Mouse (Mus musculus): ENCODE measurements at regions not wholly inside any gene's neighbourhood (a gene's known extent, or its start where the extent isn't known, plus 50 kb on each side); places are given as distances from the start of the nearest gene placed in this dataset.

- H3K27me3 ChIP-seq (ENCODE audit: insufficient read depth, low read length), result no peaks in the 10 kb centered on the region
- ATAC-seq (ENCODE audit: low FRiP score) (no peak), DNase-seq (ENCODE audit: low spot score) (no peak)
- no peak overlapping the region for H3K4me2 ChIP-seq (ENCODE audit: low read depth, low read length, poor library complexity, severe bottlenecking)
- 84% methylated on average over 4 of the region's 4 CpGs for WGBS
- no peak overlapping the region for H3K27ac ChIP-seq (ENCODE audit: low read depth, low read length)
- no peaks in the 10 kb centered on the region for H3K4me1 ChIP-seq (ENCODE audit: insufficient read depth, low read length)
- no peaks in the 10 kb centered on the region for H3K9me3 ChIP-seq (ENCODE audit: low read length)
- no peaks in the 10 kb centered on the region for H3K36me3 ChIP-seq (ENCODE audit: insufficient read depth, low read length)
- H3K4me3 ChIP-seq (ENCODE audit: low read depth, low read length), result no peak overlapping the region
- no peak overlapping the region for H3K9ac ChIP-seq (replicated peaks; ENCODE audit: low read length, poor library complexity, severe bottlenecking)
- no peak for TF ChIP-seq CTCF (IDR thresholded peaks at IDR 0.05)
Observed at GRCm38 (mm10) chr10:67715046-67715445, 166.3 kb upstream of the Ado start.

- no peaks in the 10 kb centered on the region for H3K27me3 ChIP-seq (ENCODE audit: insufficient read depth, low read length)
- DNase-seq (ENCODE audit: low spot score) (no peak), ATAC-seq (ENCODE audit: low FRiP score) (no peak)
- no peaks in the 10 kb centered on the region for H3K9me3 ChIP-seq (ENCODE audit: low read length)
- H3K4me3 ChIP-seq (ENCODE audit: low read depth, low read length), result no peak overlapping the region
- no peak for TF ChIP-seq CTCF (IDR thresholded peaks at IDR 0.05)
- no peaks in the 10 kb centered on the region for H3K36me3 ChIP-seq (ENCODE audit: insufficient read depth, low read length)
- H3K4me2 ChIP-seq (ENCODE audit: low read depth, low read length, poor library complexity, severe bottlenecking), result no peak overlapping the region
- no peak overlapping the region for H3K27ac ChIP-seq (ENCODE audit: low read depth, low read length)
- H3K9ac ChIP-seq (replicated peaks; ENCODE audit: low read length, poor library complexity, severe bottlenecking), result no peak overlapping the region
- WGBS, result 86% methylated on average over 10 of the region's 10 CpGs
- H3K4me1 ChIP-seq (ENCODE audit: insufficient read depth, low read length), result no peaks in the 10 kb centered on the region
Observed at GRCm38 (mm10) chr10:67713098-67713497, 164.3 kb upstream of the Ado start.

- Histone ChIP-seq H3K36me3 (ENCODE audit: insufficient read depth, low read length) (no peaks in the 10 kb centered on the region), H3K4me3 (ENCODE audit: low read depth, low read length) (no peak overlapping the region), H3K4me1 (ENCODE audit: insufficient read depth, low read length) (no peaks in the 10 kb centered on the region), H3K9me3 (ENCODE audit: low read length) (no peaks in the 10 kb centered on the region), H3K27me3 (ENCODE audit: insufficient read depth, low read length) (no peaks in the 10 kb centered on the region), H3K9ac (replicated peaks; ENCODE audit: low read length, poor library complexity, severe bottlenecking) (no peak overlapping the region), H3K4me2 (ENCODE audit: low read depth, low read length, poor library complexity, severe bottlenecking) (no peak overlapping the region), H3K27ac (ENCODE audit: low read depth, low read length) (no peak overlapping the region)
- DNase-seq (ENCODE audit: low spot score) (peak; percentile 9), ATAC-seq (ENCODE audit: low FRiP score) (no peak)
- 79% methylated on average over 6 of the region's 6 CpGs for WGBS
- no peak for TF ChIP-seq CTCF (IDR thresholded peaks at IDR 0.05)
Observed at GRCm38 (mm10) chr10:67712665-67713064, 163.9 kb upstream of the Ado start.

GRCm38 (mm10) chr10:67711961-67712360, 163.2 kb upstream of the Ado start:
- WGBS, result 95% methylated on average over 3 of the region's 3 CpGs
- Histone ChIP-seq H3K36me3 (ENCODE audit: insufficient read depth, low read length) (no peaks in the 10 kb centered on the region), H3K27ac (ENCODE audit: low read depth, low read length) (no peak overlapping the region), H3K9me3 (ENCODE audit: low read length) (no peaks in the 10 kb centered on the region), H3K4me2 (ENCODE audit: low read depth, low read length, poor library complexity, severe bottlenecking) (no peak overlapping the region), H3K27me3 (ENCODE audit: insufficient read depth, low read length) (no peaks in the 10 kb centered on the region), H3K4me1 (ENCODE audit: insufficient read depth, low read length) (no peaks in the 10 kb centered on the region), H3K9ac (replicated peaks; ENCODE audit: low read length, poor library complexity, severe bottlenecking) (no peak overlapping the region), H3K4me3 (ENCODE audit: low read depth, low read length) (no peak overlapping the region)
- DNase-seq (ENCODE audit: low spot score) (no peak), ATAC-seq (ENCODE audit: low FRiP score) (no peak)
- TF ChIP-seq CTCF (IDR thresholded peaks at IDR 0.05), result no peak

- Histone ChIP-seq H3K4me1 (ENCODE audit: insufficient read depth, low read length) (no peaks in the 10 kb centered on the region), H3K36me3 (ENCODE audit: insufficient read depth, low read length) (no peaks in the 10 kb centered on the region), H3K4me3 (ENCODE audit: low read depth, low read length) (no peak overlapping the region), H3K27ac (ENCODE audit: low read depth, low read length) (no peak overlapping the region), H3K9ac (replicated peaks; ENCODE audit: low read length, poor library complexity, severe bottlenecking) (no peak overlapping the region), H3K4me2 (ENCODE audit: low read depth, low read length, poor library complexity, severe bottlenecking) (no peak overlapping the region), H3K9me3 (ENCODE audit: low read length) (no peaks in the 10 kb centered on the region), H3K27me3 (ENCODE audit: insufficient read depth, low read length) (no peaks in the 10 kb centered on the region)
- WGBS, result 47% methylated on average over 7 of the region's 7 CpGs
- ATAC-seq (ENCODE audit: low FRiP score), result no peak
- DNase-seq (ENCODE audit: low spot score), result peak; percentile 1
- no peak for TF ChIP-seq CTCF (IDR thresholded peaks at IDR 0.05)
Observed at GRCm38 (mm10) chr10:67706436-67706835, 157.7 kb upstream of the Ado start.

GRCm38 (mm10) chr10:67702783-67703455, 154.2 kb upstream of the Ado start:
- 73% methylated on average over 9 of the region's 9 CpGs for WGBS
- Histone ChIP-seq H3K9me3 (ENCODE audit: low read length) (no peaks in the 10 kb centered on the region), H3K4me2 (ENCODE audit: low read depth, low read length, poor library complexity, severe bottlenecking) (no peak overlapping the region), H3K27ac (ENCODE audit: low read depth, low read length) (no peak overlapping the region), H3K27me3 (ENCODE audit: insufficient read depth, low read length) (no peaks in the 10 kb centered on the region), H3K36me3 (ENCODE audit: insufficient read depth, low read length) (no peaks in the 10 kb centered on the region), H3K4me3 (ENCODE audit: low read depth, low read length) (no peak overlapping the region), H3K9ac (replicated peaks; ENCODE audit: low read length, poor library complexity, severe bottlenecking) (no peak overlapping the region), H3K4me1 (ENCODE audit: insufficient read depth, low read length) (no peaks in the 10 kb centered on the region)
- DNase-seq (ENCODE audit: low spot score), result no peak
- ATAC-seq (ENCODE audit: low FRiP score), result no peak
- TF ChIP-seq CTCF (IDR thresholded peaks at IDR 0.05), result no peak
